Mouse (Mus musculus): ENCODE measurements around the gene Olfr1489.

DNA sequence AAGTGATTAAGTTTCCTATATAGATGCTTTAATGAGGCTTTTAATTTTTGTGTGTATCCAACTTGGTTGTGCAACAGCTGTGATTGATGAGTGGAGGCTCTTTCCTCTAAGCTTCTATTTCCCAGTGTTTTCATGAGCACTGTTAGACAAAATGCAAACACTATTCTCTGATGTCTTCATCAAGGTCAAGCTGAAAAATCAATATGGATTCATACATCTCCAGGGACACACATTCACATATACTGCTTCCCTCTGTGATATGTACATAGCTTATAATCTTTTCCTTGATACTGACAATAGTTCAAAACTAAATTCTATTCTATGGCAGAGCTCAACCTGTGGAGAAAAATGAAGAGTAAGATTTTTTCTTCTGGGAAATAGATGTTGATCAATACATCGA is at the start of gene Olfr1489:
- no peak for TF ChIP-seq CTCF (IDR thresholded peaks at IDR 0.05; ENCODE audit: low read depth)
- no peak for TF ChIP-seq EP300 (IDR thresholded peaks at IDR 0.05; ENCODE audit: low read depth)
